Mouse (Mus musculus) cerebellum, adult 2 months (tissue): ENCODE results near the gene Ugt2b37. TPM values are rescaled to one million over a fixed set of nuclear protein-coding genes. Genes with fewer than 3 reads are reported as not detected.
"Not testable (repeated sequence)": the region's sequence is repeated elsewhere in the genome, so short reads cannot be mapped to it uniquely, and the experiment has no call there.

ENCODE experiments used
- DNase-seq, 2 experiments: peaks; one replicate each; pipeline ENCODE4 v3.0.0; 2021
- H3K27ac ChIP-seq: fragments of 200-500 bp; 2 replicates; pipeline ENCODE4 v1.5.1; 2012; ENCODE audit warnings: low read length, control low read depth, inconsistent platforms; ENCODE audit not compliant: insufficient read depth
- H3K27me3 ChIP-seq: fragments of 200-500 bp; 2 replicates; pipeline ENCODE4 v1.6.1; 2012; ENCODE audit warnings: inconsistent platforms, mild to moderate bottlenecking, low read length, moderate library complexity; ENCODE audit not compliant: control insufficient read depth, insufficient read depth
- H3K4me1 ChIP-seq: fragments of 200-500 bp; 2 replicates; pipeline ENCODE4 v1.6.1; 2011; ENCODE audit warnings: low read length; ENCODE audit not compliant: control insufficient read depth, insufficient read depth
- H3K4me3 ChIP-seq: fragments of 200-500 bp; replicated peaks from 2 replicates; pipeline ENCODE3; 2011; ENCODE audit warnings: mild to moderate bottlenecking, low read depth, low read length, control low read depth; ENCODE audit not compliant: insufficient read depth
- CTCF ChIP-seq: fragments of 200-500 bp; IDR thresholded peaks from 2 replicates; pipeline ENCODE4 v1.5.1; 2011; ENCODE audit warnings: low read depth, mild to moderate bottlenecking, control low read depth, low read length, moderate library complexity, borderline replicate concordance; ENCODE audit not compliant: insufficient read depth
- POLR2A ChIP-seq: fragments of 200-500 bp; IDR thresholded peaks from 2 replicates; pipeline ENCODE4 v1.6.1; 2011; ENCODE audit warnings: low read length, control low read depth, borderline replicate concordance; ENCODE audit not compliant: insufficient read depth
- WGBS: fragments of 180-500 bp; shearing (Covaris S2); methylation state at CpG from one replicate; pipeline ENCODE4 v1.1.7; 2018; 5-methylcytosine and 5-hydroxymethylcytosine counted together
- polyA plus RNA-seq: library from polyadenylated mRNA; depleted of rRNA; stranded (reverse); fragments of >200 nt; gene quantifications from 2 replicates; pipeline ENCODE4 v1.2.3, GENCODE M21; 2012; rRNA removed

The Ugt2b37 gene
- not detected in 2 replicates for polyA plus RNA-seq

- DNase-seq, result not testable (repeated sequence)
- WGBS, result 77% methylated on average over 3 of the region's 3 CpGs
These were observed at the start of gene Ugt2b37 for GRCm38 (mm10) chr5:87254676-87255075. Gene Ugt2b37 (minus strand): TSS chr5:87254804.

DNA sequence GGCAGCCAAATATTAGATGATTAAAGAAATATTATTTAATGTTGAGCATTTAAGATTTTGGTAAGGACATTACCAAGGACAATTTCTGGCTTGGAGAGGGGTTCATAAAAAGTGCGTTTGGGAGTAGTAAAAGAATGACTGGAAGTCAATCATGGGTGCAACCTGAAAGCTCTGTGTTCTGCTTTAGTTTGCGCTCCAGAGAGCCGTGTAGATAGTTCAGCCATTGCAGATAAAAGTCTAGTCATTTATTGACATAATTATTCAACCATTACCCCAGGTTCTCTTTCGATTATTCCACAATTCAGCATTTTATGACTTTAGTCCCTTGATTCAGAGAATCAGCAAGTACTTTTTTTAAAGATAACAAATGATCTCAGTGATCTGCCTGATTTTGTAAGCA, 31.6 kb upstream of the Ugt2b37 start:
- WGBS, result 86% methylated on average over 4 of the region's 4 CpGs
- not testable (repeated sequence) for H3K27me3 ChIP-seq, H3K4me3 ChIP-seq, H3K27ac ChIP-seq, H3K4me1 ChIP-seq, DNase-seq

More at GRCm38 (mm10) chr5:87254676-87255075, at the start of gene Ugt2b37:
- not testable (repeated sequence) for H3K4me3 ChIP-seq, H3K27ac ChIP-seq, H3K27me3 ChIP-seq, H3K4me1 ChIP-seq

DNA sequence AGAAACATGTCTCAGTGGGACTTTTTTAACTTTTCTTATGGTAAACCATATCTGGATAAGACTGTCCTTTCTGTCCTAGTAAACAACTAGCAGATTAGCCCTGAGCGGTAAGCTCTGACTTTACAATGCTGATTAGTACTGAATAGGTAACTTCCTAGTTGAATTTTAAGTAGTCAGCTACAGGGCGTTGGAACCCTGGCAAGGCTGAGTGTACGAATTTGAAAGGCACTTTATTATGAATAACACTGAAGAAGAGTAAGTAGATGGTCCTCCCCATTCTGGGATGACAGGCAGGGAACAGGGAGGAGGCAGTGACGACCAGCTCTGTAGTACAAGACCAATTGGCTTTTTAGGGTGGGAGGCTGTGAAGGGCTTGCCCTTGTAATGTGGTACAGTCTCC, 21.4 kb upstream of the Ugt2b37 start:
- not testable (repeated sequence) for H3K27ac ChIP-seq, DNase-seq, H3K4me1 ChIP-seq, H3K27me3 ChIP-seq, H3K4me3 ChIP-seq
- WGBS, result 75% methylated on average over 4 of the region's 4 CpGs

- Histone ChIP-seq H3K4me3 (no peak overlapping the region), H3K4me1 (no peaks in the 10 kb centered on the region), H3K27ac (no peak overlapping the region), H3K27me3 (no peaks in the 10 kb centered on the region)
- 88% methylated on average over 6 of the region's 6 CpGs for WGBS
- TF ChIP-seq POLR2A (no peak), CTCF (no peak)
- no peak for DNase-seq
These were observed 21.0 kb upstream of the Ugt2b37 start for GRCm38 (mm10) chr5:87275581-87275980.

DNA sequence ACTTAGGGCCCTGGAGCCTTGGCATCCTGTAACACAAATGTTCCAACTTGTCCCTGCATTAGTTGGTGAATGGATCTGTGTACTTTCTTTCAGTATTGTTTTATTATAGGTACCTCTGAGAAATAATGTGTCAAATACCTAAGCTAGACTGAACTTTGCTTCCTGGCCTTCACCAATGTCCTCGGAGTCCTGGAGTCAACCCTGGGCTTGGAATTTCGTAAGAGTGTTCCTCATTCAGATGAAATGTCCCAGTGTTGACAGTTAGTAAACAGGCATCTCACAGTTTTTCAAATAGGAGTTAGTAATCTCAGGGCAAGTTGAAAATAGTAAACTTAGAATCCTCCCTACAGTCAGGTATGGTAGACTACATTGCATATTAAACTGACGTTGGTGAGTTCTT, 1.2 kb upstream of the Ugt2b37 start:
- DNase-seq, result no peak
- no peaks in the 10 kb centered on the region for H3K4me1 ChIP-seq
- H3K27me3 ChIP-seq, result no peaks in the 10 kb centered on the region
- no peak overlapping the region for H3K4me3 ChIP-seq
- H3K27ac ChIP-seq, result no peak overlapping the region
- TF ChIP-seq CTCF (no peak), POLR2A (no peak)
- 84% methylated on average over 3 of the region's 3 CpGs for WGBS

GRCm38 (mm10) chr5:87242140-87242539, 12.5 kb downstream of the Ugt2b37 start:
- not testable (repeated sequence) for H3K27me3 ChIP-seq, H3K4me1 ChIP-seq, DNase-seq, H3K4me3 ChIP-seq, H3K27ac ChIP-seq

DNA sequence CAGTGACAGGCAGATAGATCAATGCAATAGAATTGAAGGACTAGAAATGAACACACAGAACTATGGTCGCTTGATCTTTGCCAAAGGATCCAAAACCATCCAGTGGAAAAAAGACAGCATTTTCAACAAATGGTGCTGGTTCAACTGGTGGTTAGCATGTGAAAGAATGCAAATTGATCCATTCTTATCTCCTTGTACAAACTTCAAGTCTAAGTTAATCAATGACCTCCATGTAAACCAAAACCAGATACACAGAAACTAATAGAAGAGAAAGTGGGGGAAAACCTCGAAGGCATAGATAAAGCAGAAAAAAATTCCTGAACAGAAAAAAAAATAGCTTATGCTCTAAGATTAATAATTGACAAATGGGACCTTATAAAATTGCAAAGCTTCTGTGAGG, 58.2 kb downstream of the Ugt2b37 start:
- H3K4me1 ChIP-seq, H3K27ac ChIP-seq, H3K27me3 ChIP-seq, H3K4me3 ChIP-seq, DNase-seq: not testable (repeated sequence)
- whole genome bisulfite sequencing, result 75% methylated on average over 2 of the region's 2 CpGs

Other genes with a start within 250 kb of the Ugt2b37 start
- gene Ugt2b36, start 162.2 kb downstream of the Ugt2b37 start, polyA plus RNA-seq, result not detected in 2 replicates
- 0.15 and 0.17 TPM in 2 replicates for gene Ugt2b5, start 114.5 kb downstream of the Ugt2b37 start, polyA plus RNA-seq
- gene Ugt2a3, start 82.4 kb upstream of the Ugt2b37 start, polyA plus RNA-seq, result not detected in 2 replicates
- gene Ugt2b38, start 169.4 kb upstream of the Ugt2b37 start, polyA plus RNA-seq, result not detected in 2 replicates
- not detected in 2 replicates for gene Ugt2a2, start 227.5 kb upstream of the Ugt2b37 start, polyA plus RNA-seq
- not detected in 2 replicates for gene Gm43638, start 232.0 kb upstream of the Ugt2b37 start, polyA plus RNA-seq
- not detected in 2 replicates for gene Ugt2a1, start 236.1 kb upstream of the Ugt2b37 start, polyA plus RNA-seq